Mouse (Mus musculus) thymus, postnatal 4 days (tissue): ENCODE measurements around the gene Plbd1.
A peak's percentile ranks its signal among the peaks of the same experiment; 100 is the strongest.

Source experiments
- DNase-seq: peaks from one replicate; pipeline ENCODE4 v3.0.0; 2021

The Plbd1 gene

GRCm38 (mm10) chr6:136647455-136647861 is 14.3 kb downstream of the Plbd1 start:
- DNase-seq: no peak

GRCm38 (mm10) chr6:136646207-136646606 is 15.5 kb downstream of the Plbd1 start:
- no peak for DNase-seq

- no peak for DNase-seq
Measured at GRCm38 (mm10) chr6:136645754-136646153, 16.0 kb downstream of the Plbd1 start.

GRCm38 (mm10) chr6:136644171-136644570 is 17.6 kb downstream of the Plbd1 start:
- DNase-seq: peak; percentile 56

GRCm38 (mm10) chr6:136634982-136635381 is 26.7 kb downstream of the Plbd1 start:
- no peak for DNase-seq

GRCm38 (mm10) chr6:136633719-136634118 is 28.0 kb downstream of the Plbd1 start:
- DNase-seq: no peak

GRCm38 (mm10) chr6:136633154-136633553 is 28.6 kb downstream of the Plbd1 start:
- no peak for DNase-seq

GRCm38 (mm10) chr6:136631945-136632534 is 29.7 kb downstream of the Plbd1 start:
- no peak for DNase-seq

GRCm38 (mm10) chr6:136631519-136631918 is 30.2 kb downstream of the Plbd1 start:
- DNase-seq: no peak

- no peak for DNase-seq
Measured at GRCm38 (mm10) chr6:136629639-136630038, 32.1 kb downstream of the Plbd1 start.

GRCm38 (mm10) chr6:136625421-136625820 is 36.3 kb downstream of the Plbd1 start:
- no peak for DNase-seq

- DNase-seq: peak; percentile 91
Measured at GRCm38 (mm10) chr6:136620361-136621139, 41.2 kb downstream of the Plbd1 start.

- DNase-seq: no peak
Measured at GRCm38 (mm10) chr6:136614156-136614555, 47.6 kb downstream of the Plbd1 start.

GRCm38 (mm10) chr6:136612312-136612711 is 49.4 kb downstream of the Plbd1 start:
- DNase-seq: no peak

GRCm38 (mm10) chr6:136611351-136612215 is 50.1 kb downstream of the Plbd1 start:
- DNase-seq: no peak

GRCm38 (mm10) chr6:136602601-136603000 is 59.1 kb downstream of the Plbd1 start:
- no peak for DNase-seq

- DNase-seq: no peak
Measured at GRCm38 (mm10) chr6:136594541-136594940, 67.2 kb downstream of the Plbd1 start.

- no peak for DNase-seq
Measured at GRCm38 (mm10) chr6:136590739-136591138, 71.0 kb downstream of the Plbd1 start.

GRCm38 (mm10) chr6:136566002-136566401 is 95.7 kb downstream of the Plbd1 start:
- DNase-seq: no peak
